Mouse (Mus musculus): ENCODE measurements around the gene Prox1. TPM values are rescaled to one million over a fixed set of nuclear protein-coding genes. Genes with fewer than 3 reads are reported as not detected.

The Prox1 gene
- polyA plus RNA-seq, 1 experiment from 2014 or later, result 8.3 TPM

- Histone ChIP-seq H3K4me2 (no peak overlapping the region), H3K27me3 (ENCODE audit: control insufficient read depth, insufficient read depth, low read length) (no peaks in the 10 kb centered on the region), H3K9ac (ENCODE audit: low read length) (no peak overlapping the region), H3K27ac (ENCODE audit: low read depth, low read length) (no peak overlapping the region), H3K4me3 (ENCODE audit: low read depth, low read length) (no peak overlapping the region), H3K9me3 (ENCODE audit: control insufficient read depth, low read length) (no peaks in the 10 kb centered on the region), H3K36me3 (ENCODE audit: control insufficient read depth, insufficient read depth, low read length) (no peaks in the 10 kb centered on the region), H3K4me1 (ENCODE audit: control insufficient read depth, insufficient read depth, low read length) (peaks cover 26% of the 10 kb centered on the region)
- ATAC-seq (ENCODE audit: low FRiP score), result no peak
- no peak for DNase-seq (ENCODE audit: low spot score, missing footprints)
- 90% methylated on average over 9 of the region's 9 CpGs for WGBS
Measured at GRCm38 (mm10) chr1:190143593-190143992, 26.9 kb downstream of the Prox1 start.

- no peak for ATAC-seq (ENCODE audit: low FRiP score)
Measured at GRCm38 (mm10) chr1:190142584-190142983, 27.9 kb downstream of the Prox1 start.

GRCm38 (mm10) chr1:190140519-190140918 lies 30.0 kb downstream of the Prox1 start:
- no peak overlapping the region for H3K27ac ChIP-seq (ENCODE audit: low read depth, low read length)
- no peak for ATAC-seq (ENCODE audit: low FRiP score)

More at GRCm38 (mm10) chr1:190142584-190142983, 27.9 kb downstream of the Prox1 start:
- 40% methylated on average over 4 of the region's 4 CpGs for WGBS
- Histone ChIP-seq H3K4me3 (ENCODE audit: low read depth, low read length) (no peak overlapping the region), H3K27ac (ENCODE audit: low read depth, low read length) (no peak overlapping the region), H3K4me1 (ENCODE audit: control insufficient read depth, insufficient read depth, low read length) (peaks cover 24% of the 10 kb centered on the region), H3K36me3 (ENCODE audit: control insufficient read depth, insufficient read depth, low read length) (no peaks in the 10 kb centered on the region), H3K4me2 (no peak overlapping the region), H3K9me3 (ENCODE audit: control insufficient read depth, low read length) (no peaks in the 10 kb centered on the region), H3K9ac (ENCODE audit: low read length) (no peak overlapping the region), H3K27me3 (ENCODE audit: control insufficient read depth, insufficient read depth, low read length) (no peaks in the 10 kb centered on the region)
- DNase-seq (ENCODE audit: low spot score, missing footprints), result peak; percentile 79

DNA sequence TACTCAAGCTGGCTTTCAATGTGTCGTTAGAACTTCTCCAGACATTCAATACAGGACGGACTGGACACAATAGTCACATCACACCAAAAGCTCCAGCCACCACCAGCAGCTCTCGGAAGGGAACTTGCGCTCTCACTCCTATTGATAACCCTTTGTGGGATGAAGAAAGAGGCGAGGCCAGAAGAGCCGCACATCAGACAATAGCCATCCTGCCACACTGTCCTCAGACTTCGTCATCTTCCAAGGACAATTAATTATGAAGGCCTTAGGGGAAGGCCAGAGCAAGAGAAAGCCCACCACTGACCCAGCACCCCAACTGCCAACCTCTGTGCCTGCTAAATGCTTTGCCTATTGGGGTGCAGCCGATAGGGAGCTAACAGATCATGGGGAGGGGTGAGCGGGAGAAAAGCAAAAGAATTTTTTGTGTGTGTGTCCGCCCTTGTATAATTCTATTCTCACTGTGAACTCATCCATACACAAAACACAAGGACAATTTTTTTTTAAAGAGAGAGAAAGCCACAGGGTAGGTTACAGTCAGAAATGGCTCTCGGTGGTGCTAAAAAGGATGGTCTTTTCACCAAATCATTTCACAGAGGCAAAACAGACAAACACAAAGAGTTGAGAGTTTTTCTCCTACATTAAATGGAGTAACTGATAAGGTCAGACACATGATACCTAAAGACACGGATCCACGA lies 30.7 kb downstream of the Prox1 start:
- peak; percentile 85 for DNase-seq (ENCODE audit: low spot score, missing footprints)
- Histone ChIP-seq H3K36me3 (ENCODE audit: control insufficient read depth, insufficient read depth, low read length) (no peaks in the 10 kb centered on the region), H3K4me1 (ENCODE audit: control insufficient read depth, insufficient read depth, low read length) (peaks cover 23% of the 10 kb centered on the region), H3K9ac (ENCODE audit: low read length) (no peak overlapping the region), H3K9me3 (ENCODE audit: control insufficient read depth, low read length) (no peaks in the 10 kb centered on the region), H3K27me3 (ENCODE audit: control insufficient read depth, insufficient read depth, low read length) (no peaks in the 10 kb centered on the region), H3K4me2 (no peak overlapping the region), H3K4me3 (ENCODE audit: low read depth, low read length) (no peak overlapping the region), H3K27ac (ENCODE audit: low read depth, low read length) (no peak overlapping the region)
- no peak for ATAC-seq (ENCODE audit: low FRiP score)
- WGBS, result 41% methylated on average over 13 of the region's 13 CpGs

More at GRCm38 (mm10) chr1:190140519-190140918, 30.0 kb downstream of the Prox1 start:
- no peaks in the 10 kb centered on the region for H3K9me3 ChIP-seq (ENCODE audit: control insufficient read depth, low read length)
- 25% methylated on average over 6 of the region's 6 CpGs for WGBS
- H3K9ac ChIP-seq (ENCODE audit: low read length), result no peak overlapping the region
- H3K4me1 ChIP-seq (ENCODE audit: control insufficient read depth, insufficient read depth, low read length), result peaks cover 23% of the 10 kb centered on the region
- no peak overlapping the region for H3K4me3 ChIP-seq (ENCODE audit: low read depth, low read length)
- DNase-seq (ENCODE audit: low spot score, missing footprints), result no peak
- H3K4me2 ChIP-seq, result no peak overlapping the region
- H3K36me3 ChIP-seq (ENCODE audit: control insufficient read depth, insufficient read depth, low read length), result no peaks in the 10 kb centered on the region
- H3K27me3 ChIP-seq (ENCODE audit: control insufficient read depth, insufficient read depth, low read length), result no peaks in the 10 kb centered on the region

- 88% methylated on average over 10 of the region's 10 CpGs for WGBS
- H3K9ac ChIP-seq (ENCODE audit: low read length), result no peak overlapping the region
- H3K4me1 ChIP-seq (ENCODE audit: control insufficient read depth, insufficient read depth, low read length), result peaks cover 26% of the 10 kb centered on the region
- H3K27ac ChIP-seq (ENCODE audit: low read depth, low read length), result peak overlapping the region; percentile 1; the same call in 1 of the 2 replicates
- no peaks in the 10 kb centered on the region for H3K9me3 ChIP-seq (ENCODE audit: control insufficient read depth, low read length)
- H3K27me3 ChIP-seq (ENCODE audit: control insufficient read depth, insufficient read depth, low read length), result no peaks in the 10 kb centered on the region
- DNase-seq (ENCODE audit: low spot score, missing footprints) (no peak), ATAC-seq (ENCODE audit: low FRiP score) (no peak)
- H3K4me3 ChIP-seq (ENCODE audit: low read depth, low read length), result no peak overlapping the region
- no peaks in the 10 kb centered on the region for H3K36me3 ChIP-seq (ENCODE audit: control insufficient read depth, insufficient read depth, low read length)
- no peak overlapping the region for H3K4me2 ChIP-seq
Measured at GRCm38 (mm10) chr1:190137943-190138342, 32.6 kb downstream of the Prox1 start.

GRCm38 (mm10) chr1:190132897-190133296 lies 37.6 kb downstream of the Prox1 start:
- H3K4me1 ChIP-seq (ENCODE audit: control insufficient read depth, insufficient read depth, low read length), result peaks cover 51% of the 10 kb centered on the region
- H3K27ac ChIP-seq (ENCODE audit: low read depth, low read length), result 0 out of 2 replicates have a peak overlapping the region, but pooled peaks have one; percentile 7
- H3K4me3 ChIP-seq (ENCODE audit: low read depth, low read length), result no peak overlapping the region
- DNase-seq (ENCODE audit: low spot score, missing footprints) (no peak), ATAC-seq (ENCODE audit: low FRiP score) (no peak)
- H3K36me3 ChIP-seq (ENCODE audit: control insufficient read depth, insufficient read depth, low read length), result no peaks in the 10 kb centered on the region
- H3K9me3 ChIP-seq (ENCODE audit: control insufficient read depth, low read length), result no peaks in the 10 kb centered on the region
- WGBS, result 36% methylated on average over 4 of the region's 4 CpGs
- no peak overlapping the region for H3K4me2 ChIP-seq
- no peak overlapping the region for H3K9ac ChIP-seq (ENCODE audit: low read length)
- H3K27me3 ChIP-seq (ENCODE audit: control insufficient read depth, insufficient read depth, low read length), result no peaks in the 10 kb centered on the region

DNA sequence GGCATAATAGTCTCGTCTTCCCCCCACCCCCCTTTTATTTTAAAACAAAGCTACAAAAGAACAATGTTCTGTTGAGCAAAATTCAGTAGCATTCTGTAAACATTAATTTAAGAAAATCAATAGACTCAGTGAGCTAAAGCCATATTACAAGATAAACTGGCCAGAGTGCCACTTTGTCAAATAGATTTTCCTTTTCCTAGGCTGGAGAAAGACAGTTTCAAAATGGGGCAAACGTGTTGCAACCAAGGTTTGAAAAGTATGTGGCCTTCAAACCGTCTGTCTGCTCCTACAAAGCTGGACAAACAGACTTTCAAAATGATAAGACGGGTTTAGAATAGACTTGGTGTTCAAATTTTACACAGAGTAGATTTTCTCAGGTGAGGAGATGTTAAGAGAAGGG lies 39.6 kb downstream of the Prox1 start:
- H3K27me3 ChIP-seq (ENCODE audit: control insufficient read depth, insufficient read depth, low read length), result no peaks in the 10 kb centered on the region
- H3K4me1 ChIP-seq (ENCODE audit: control insufficient read depth, insufficient read depth, low read length), result peaks cover 61% of the 10 kb centered on the region
- no peak for ATAC-seq (ENCODE audit: low FRiP score)
- 63% methylated on average over 4 of the region's 4 CpGs for WGBS
- H3K4me3 ChIP-seq (ENCODE audit: low read depth, low read length), result no peak overlapping the region
- H3K36me3 ChIP-seq (ENCODE audit: control insufficient read depth, insufficient read depth, low read length), result no peaks in the 10 kb centered on the region
- no peak overlapping the region for H3K4me2 ChIP-seq
- DNase-seq (ENCODE audit: low spot score, missing footprints), result no peak
- H3K9ac ChIP-seq (ENCODE audit: low read length), result no peak overlapping the region; the same call in 1 of the 2 replicates
- H3K27ac ChIP-seq (ENCODE audit: low read depth, low read length), result no peak overlapping the region
- H3K9me3 ChIP-seq (ENCODE audit: control insufficient read depth, low read length), result no peaks in the 10 kb centered on the region

GRCm38 (mm10) chr1:190129553-190129952 lies 41.0 kb downstream of the Prox1 start:
- no peaks in the 10 kb centered on the region for H3K9me3 ChIP-seq (ENCODE audit: control insufficient read depth, low read length)
- no peaks in the 10 kb centered on the region for H3K36me3 ChIP-seq (ENCODE audit: control insufficient read depth, insufficient read depth, low read length)
- 0 out of 2 replicates have a peak overlapping the region, but pooled peaks have one; percentile 61 for H3K27ac ChIP-seq (ENCODE audit: low read depth, low read length)
- H3K9ac ChIP-seq (ENCODE audit: low read length), result no peak overlapping the region
- no peaks in the 10 kb centered on the region for H3K27me3 ChIP-seq (ENCODE audit: control insufficient read depth, insufficient read depth, low read length)
- ATAC-seq (ENCODE audit: low FRiP score), result peak; percentile 38; the same call in 1 of the 2 replicates
- 32% methylated on average over 7 of the region's 7 CpGs for WGBS
- no peak overlapping the region for H3K4me3 ChIP-seq (ENCODE audit: low read depth, low read length)
- H3K4me1 ChIP-seq (ENCODE audit: control insufficient read depth, insufficient read depth, low read length), result peaks cover 61% of the 10 kb centered on the region
- no peak overlapping the region for H3K4me2 ChIP-seq
- peak; percentile 90 for DNase-seq (ENCODE audit: low spot score, missing footprints)

DNA sequence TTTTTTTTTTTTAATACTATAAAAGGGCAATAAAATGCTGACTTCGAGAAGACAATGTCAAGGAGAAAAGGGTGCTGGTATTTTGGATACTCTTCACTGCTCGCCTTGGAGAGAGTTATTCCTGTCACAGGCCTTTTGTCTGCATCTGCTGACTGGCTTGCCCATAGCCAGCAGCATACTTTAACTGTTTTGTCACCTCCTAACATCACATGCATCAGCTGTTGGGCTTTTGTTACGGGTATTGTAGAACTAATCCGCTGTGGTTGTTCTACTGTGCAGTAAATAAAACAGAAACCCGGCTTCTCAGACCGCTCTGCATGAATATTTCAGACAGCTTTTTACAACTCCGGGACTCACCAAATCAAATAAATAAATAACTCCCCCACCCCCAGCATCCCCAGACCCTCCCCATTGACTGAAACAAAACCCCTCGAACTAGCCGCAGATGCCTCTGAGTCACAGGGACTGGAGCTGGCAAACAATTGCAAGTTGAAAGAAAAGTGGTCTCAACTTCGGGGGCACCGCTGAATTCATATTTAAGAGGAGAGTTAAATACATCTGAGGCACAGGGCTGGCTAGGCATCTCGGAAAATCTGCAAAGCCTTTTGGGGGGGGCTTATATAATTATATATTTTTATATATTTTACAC lies 41.7 kb downstream of the Prox1 start:
- Histone ChIP-seq H3K9me3 (ENCODE audit: control insufficient read depth, low read length) (no peaks in the 10 kb centered on the region), H3K4me2 (peak overlapping the region; percentile 20; the same call in 1 of the 2 replicates), H3K4me1 (ENCODE audit: control insufficient read depth, insufficient read depth, low read length) (peaks cover 61% of the 10 kb centered on the region), H3K27ac (ENCODE audit: low read depth, low read length) (peak overlapping the region; percentile 61), H3K9ac (ENCODE audit: low read length) (peak overlapping the region; percentile 18; the same call in 1 of the 2 replicates), H3K36me3 (ENCODE audit: control insufficient read depth, insufficient read depth, low read length) (no peaks in the 10 kb centered on the region), H3K4me3 (ENCODE audit: low read depth, low read length) (no peak overlapping the region), H3K27me3 (ENCODE audit: control insufficient read depth, insufficient read depth, low read length) (no peaks in the 10 kb centered on the region)
- 11% methylated on average over 12 of the region's 12 CpGs for WGBS
- peak; percentile 70 for ATAC-seq (ENCODE audit: low FRiP score)
- peak; percentile 94 for DNase-seq (ENCODE audit: low spot score, missing footprints)

Measured in midbrain, embryonic 11.5 days (tissue).